Mouse (Mus musculus) spleen, adult 2 months (tissue): Measurements from ENCODE around the gene Anapc2. TPM values are rescaled to one million over a fixed set of nuclear protein-coding genes. Genes with fewer than 3 reads are reported as not detected.

ENCODE experiments used
- DNase-seq, 2 experiments: peaks; one replicate each; pipeline versions ENCODE4 v3.0.0 to v3.0.0-alpha.2; 2012 to 2021; ENCODE audit warnings: low spot score in 2 of 2, low read depth in 1 of 2
- H3K27ac ChIP-seq: fragments of 200-500 bp; 2 replicates; pipeline ENCODE4 v1.5.1; 2012; ENCODE audit warnings: low read length, inconsistent platforms; ENCODE audit not compliant: insufficient read depth
- H3K27me3 ChIP-seq: fragments of 200-500 bp; 2 replicates; pipeline ENCODE4 v1.6.1; 2012; ENCODE audit warnings: mild to moderate bottlenecking, moderate library complexity, low read length, inconsistent platforms; ENCODE audit not compliant: control insufficient read depth, insufficient read depth
- H3K36me3 ChIP-seq: fragments of 200-500 bp; 2 replicates; pipeline ENCODE4 v1.6.1; 2012; ENCODE audit warnings: mild to moderate bottlenecking, low read length, inconsistent platforms; ENCODE audit not compliant: control insufficient read depth, insufficient read depth
- H3K4me1 ChIP-seq: fragments of 200-500 bp; 2 replicates; pipeline ENCODE4 v1.6.1; 2011; ENCODE audit warnings: inconsistent platforms; ENCODE audit not compliant: control insufficient read depth, insufficient read depth, insufficient read length
- H3K4me3 ChIP-seq: fragments of 200-500 bp; 2 replicates; pipeline ENCODE4 v1.5.1; 2011; ENCODE audit warnings: mild to moderate bottlenecking, inconsistent platforms; ENCODE audit not compliant: insufficient read depth, insufficient read length; ENCODE audit errors: extremely low read depth
- CTCF ChIP-seq: fragments of 200-500 bp; IDR thresholded peaks from 2 replicates; pipeline ENCODE4 v1.5.1; 2011; ENCODE audit warnings: mild to moderate bottlenecking, inconsistent platforms; ENCODE audit not compliant: insufficient read depth, insufficient read length, insufficient replicate concordance; ENCODE audit errors: extremely low read depth
- POLR2A ChIP-seq: fragments of 200-500 bp; IDR thresholded peaks from 2 replicates; pipeline ENCODE4 v1.6.1; 2011; ENCODE audit warnings: low read depth, low read length, inconsistent platforms
- WGBS: fragments of 180-500 bp; shearing (Covaris S2); methylation state at CpG from one replicate; pipeline ENCODE4 v1.1.7; 2018; 5-methylcytosine and 5-hydroxymethylcytosine counted together
- polyA plus RNA-seq: library from polyadenylated mRNA; depleted of rRNA; stranded (reverse); fragments of >200 nt; gene quantifications from 2 replicates; pipeline ENCODE4 v1.2.3, GENCODE M21; 2012

Anapc2 gene
- polyA plus RNA-seq, 1 experiment: 55.7 TPM

- Histone ChIP-seq H3K27me3 (no peaks in the 10 kb centered on the region), H3K27ac (no peak overlapping the region), H3K4me1 (peaks cover 20% of the 10 kb centered on the region), H3K4me3 (no peak overlapping the region), H3K36me3 (peaks cover 5% of the 10 kb centered on the region)
- no peak for TF ChIP-seq CTCF
- TF ChIP-seq POLR2A: no peak
- no peak for DNase-seq
These were observed 5.0 kb upstream of the Anapc2 start for GRCm38 (mm10) chr2:25267241-25267640.

- H3K36me3 ChIP-seq: peaks cover 5% of the 10 kb centered on the region
These were observed 4.5 kb upstream of the Anapc2 start for GRCm38 (mm10) chr2:25267746-25268309.

GRCm38 (mm10) chr2:25272515-25272914, 237 bp downstream of the Anapc2 start:
- Histone ChIP-seq H3K27ac (peak overlapping the region; percentile 3; the same call in 1 of the 2 replicates), H3K4me3 (peak overlapping the region; percentile 78), H3K4me1 (peaks cover 3% of the 10 kb centered on the region; the same call in 1 of the 2 replicates), H3K36me3 (peaks cover 16% of the 10 kb centered on the region), H3K27me3 (no peaks in the 10 kb centered on the region)
- no peak for DNase-seq
- TF ChIP-seq POLR2A (no peak), CTCF (no peak)
- under 1% methylated on average over 29 of the region's 29 CpGs for WGBS

More at GRCm38 (mm10) chr2:25267746-25268309, 4.5 kb upstream of the Anapc2 start:
- Histone ChIP-seq H3K27ac (no peak overlapping the region), H3K4me1 (peaks cover 21% of the 10 kb centered on the region), H3K27me3 (no peaks in the 10 kb centered on the region), H3K4me3 (no peak overlapping the region)
- WGBS: 81% methylated on average over 4 of the region's 4 CpGs
- TF ChIP-seq POLR2A: no peak
- no peak for TF ChIP-seq CTCF
- DNase-seq: no peak

- H3K27ac ChIP-seq: peak overlapping the region; percentile 3; the same call in 1 of the 2 replicates
- peaks cover 3% of the 10 kb centered on the region; the same call in 1 of the 2 replicates for H3K4me1 ChIP-seq
- no peaks in the 10 kb centered on the region for H3K27me3 ChIP-seq
- TF ChIP-seq CTCF: no peak
- no peak for TF ChIP-seq POLR2A
- peaks cover 19% of the 10 kb centered on the region for H3K36me3 ChIP-seq
- H3K4me3 ChIP-seq: peak overlapping the region; percentile 78
- no peak for DNase-seq
- WGBS: 34% methylated on average over 16 of the region's 16 CpGs
These were observed 732 bp downstream of the Anapc2 start for GRCm38 (mm10) chr2:25273010-25273409.

- peaks cover 36% of the 10 kb centered on the region for H3K36me3 ChIP-seq
- TF ChIP-seq POLR2A: no peak
- peak; percentile 69; the same call in 1 of the 2 replicates for TF ChIP-seq CTCF
- no peaks in the 10 kb centered on the region for H3K27me3 ChIP-seq
- H3K4me3 ChIP-seq: no peak overlapping the region
- H3K27ac ChIP-seq: no peak overlapping the region
- DNase-seq: peak; percentile 69 to 74
- 69% methylated on average over 13 of the region's 13 CpGs for WGBS
- H3K4me1 ChIP-seq: no peaks in the 10 kb centered on the region
These were observed 6.9 kb downstream of the Anapc2 start for GRCm38 (mm10) chr2:25278928-25279882.

GRCm38 (mm10) chr2:25285551-25285950, 13.3 kb downstream of the Anapc2 start:
- peaks cover 23% of the 10 kb centered on the region for H3K36me3 ChIP-seq

More at GRCm38 (mm10) chr2:25285551-25285950, 13.3 kb downstream of the Anapc2 start:
- no peak for DNase-seq
- TF ChIP-seq CTCF (no peak), POLR2A (no peak)
- Histone ChIP-seq H3K4me1 (no peaks in the 10 kb centered on the region), H3K27ac (no peak overlapping the region), H3K27me3 (no peaks in the 10 kb centered on the region), H3K4me3 (no peak overlapping the region)
- 90% methylated on average over 2 of the region's 2 CpGs for WGBS
